Mouse (Mus musculus): ENCODE results near the gene Alpk1. TPM values are rescaled to one million over a fixed set of nuclear protein-coding genes. Genes with fewer than 3 reads are reported as not detected.

Gene Alpk1
- polyA plus RNA-seq, 2 experiments, result 1.5 to 3.0 TPM

GRCm38 (mm10) chr3:127795762-127796161 is 15.4 kb upstream of the Alpk1 start:
- Histone ChIP-seq H3K4me2 (replicated peaks; ENCODE audit: low read depth, low read length, severe bottlenecking) (no peak overlapping the region), H3K27me3 (ENCODE audit: control insufficient read depth, insufficient read depth, low read length) (no peaks in the 10 kb centered on the region), H3K27ac (replicated peaks; ENCODE audit: low read depth, low read length) (no peak overlapping the region), H3K4me3 (replicated peaks; ENCODE audit: low read length) (no peak overlapping the region), H3K4me1 (ENCODE audit: control insufficient read depth, insufficient read depth, low read length) (no peaks in the 10 kb centered on the region; the same call in 1 of the 2 replicates), H3K9me3 (ENCODE audit: control insufficient read depth, low read length) (no peaks in the 10 kb centered on the region), H3K36me3 (ENCODE audit: control insufficient read depth, insufficient read depth, low read length) (no peaks in the 10 kb centered on the region), H3K9ac (ENCODE audit: low read depth, low read length, severe bottlenecking) (no peak overlapping the region)
- WGBS, result 94% methylated on average over 3 of the region's 3 CpGs
- no peak for TF ChIP-seq POLR2A (IDR thresholded peaks at IDR 0.05; ENCODE audit: borderline replicate concordance, extremely low read depth, insufficient read depth, insufficient read length)
- ATAC-seq (ENCODE audit: low FRiP score, low read depth) (no peak), DNase-seq (ENCODE audit: low spot score) (no peak)

- TF ChIP-seq POLR2A (IDR thresholded peaks at IDR 0.05; ENCODE audit: borderline replicate concordance, extremely low read depth, insufficient read depth, insufficient read length), result no peak
- Histone ChIP-seq H3K4me1 (ENCODE audit: control insufficient read depth, insufficient read depth, low read length) (no peaks in the 10 kb centered on the region; the same call in 1 of the 2 replicates), H3K27me3 (ENCODE audit: control insufficient read depth, insufficient read depth, low read length) (peaks cover 18% of the 10 kb centered on the region), H3K4me3 (replicated peaks; ENCODE audit: low read length) (no peak overlapping the region), H3K9ac (ENCODE audit: low read depth, low read length, severe bottlenecking) (no peak overlapping the region), H3K9me3 (ENCODE audit: control insufficient read depth, low read length) (no peaks in the 10 kb centered on the region), H3K4me2 (replicated peaks; ENCODE audit: low read depth, low read length, severe bottlenecking) (no peak overlapping the region), H3K36me3 (ENCODE audit: control insufficient read depth, insufficient read depth, low read length) (no peaks in the 10 kb centered on the region), H3K27ac (replicated peaks; ENCODE audit: low read depth, low read length) (no peak overlapping the region)
- no peak for DNase-seq (ENCODE audit: low spot score)
- ATAC-seq (ENCODE audit: low FRiP score, low read depth), result no peak
- 73% methylated on average over 7 of the region's 7 CpGs for WGBS
Observed at GRCm38 (mm10) chr3:127793022-127793421, 12.7 kb upstream of the Alpk1 start.

- Histone ChIP-seq H3K9ac (ENCODE audit: low read depth, low read length, severe bottlenecking) (no peak overlapping the region), H3K36me3 (ENCODE audit: control insufficient read depth, insufficient read depth, low read length) (no peaks in the 10 kb centered on the region), H3K4me1 (ENCODE audit: control insufficient read depth, insufficient read depth, low read length) (no peaks in the 10 kb centered on the region; the same call in 1 of the 2 replicates), H3K27ac (replicated peaks; ENCODE audit: low read depth, low read length) (no peak overlapping the region), H3K27me3 (ENCODE audit: control insufficient read depth, insufficient read depth, low read length) (peaks cover 22% of the 10 kb centered on the region), H3K4me2 (replicated peaks; ENCODE audit: low read depth, low read length, severe bottlenecking) (no peak overlapping the region), H3K9me3 (ENCODE audit: control insufficient read depth, low read length) (no peaks in the 10 kb centered on the region), H3K4me3 (replicated peaks; ENCODE audit: low read length) (no peak overlapping the region)
- whole genome bisulfite sequencing, result 49% methylated on average over 4 of the region's 4 CpGs
- TF ChIP-seq POLR2A (IDR thresholded peaks at IDR 0.05; ENCODE audit: borderline replicate concordance, extremely low read depth, insufficient read depth, insufficient read length), result no peak
- ATAC-seq (ENCODE audit: low FRiP score, low read depth) (no peak), DNase-seq (ENCODE audit: low spot score) (no peak)
Observed at GRCm38 (mm10) chr3:127791595-127792561, 11.6 kb upstream of the Alpk1 start.

- 1% methylated on average over 15 of the region's 15 CpGs for WGBS
- H3K4me1 ChIP-seq (ENCODE audit: control insufficient read depth, insufficient read depth, low read length), result no peaks in the 10 kb centered on the region; the same call in 1 of the 2 replicates
- DNase-seq (ENCODE audit: low spot score) (no peak), ATAC-seq (ENCODE audit: low FRiP score, low read depth) (no peak)
- H3K27ac ChIP-seq (replicated peaks; ENCODE audit: low read depth, low read length), result no peak overlapping the region
- H3K27me3 ChIP-seq (ENCODE audit: control insufficient read depth, insufficient read depth, low read length), result peaks cover 22% of the 10 kb centered on the region
- H3K4me3 ChIP-seq (replicated peaks; ENCODE audit: low read length), result peak overlapping the region; percentile 59
- peak overlapping the region; percentile 56; the same call in 1 of the 2 replicates for H3K9ac ChIP-seq (ENCODE audit: low read depth, low read length, severe bottlenecking)
- no peaks in the 10 kb centered on the region for H3K36me3 ChIP-seq (ENCODE audit: control insufficient read depth, insufficient read depth, low read length)
- TF ChIP-seq POLR2A (IDR thresholded peaks at IDR 0.05; ENCODE audit: borderline replicate concordance, extremely low read depth, insufficient read depth, insufficient read length), result no peak
- peak overlapping the region; percentile 99 for H3K4me2 ChIP-seq (replicated peaks; ENCODE audit: low read depth, low read length, severe bottlenecking)
- H3K9me3 ChIP-seq (ENCODE audit: control insufficient read depth, low read length), result no peaks in the 10 kb centered on the region
Observed at GRCm38 (mm10) chr3:127791056-127791483, 10.7 kb upstream of the Alpk1 start.

GRCm38 (mm10) chr3:127790234-127791055 is 10.1 kb upstream of the Alpk1 start:
- no peaks in the 10 kb centered on the region for H3K9me3 ChIP-seq (ENCODE audit: control insufficient read depth, low read length)
- no peak for TF ChIP-seq POLR2A (IDR thresholded peaks at IDR 0.05; ENCODE audit: borderline replicate concordance, extremely low read depth, insufficient read depth, insufficient read length)
- peak overlapping the region; percentile 99 for H3K4me2 ChIP-seq (replicated peaks; ENCODE audit: low read depth, low read length, severe bottlenecking)
- peaks cover 22% of the 10 kb centered on the region for H3K27me3 ChIP-seq (ENCODE audit: control insufficient read depth, insufficient read depth, low read length)
- no peak overlapping the region for H3K27ac ChIP-seq (replicated peaks; ENCODE audit: low read depth, low read length)
- peak overlapping the region; percentile 59 for H3K4me3 ChIP-seq (replicated peaks; ENCODE audit: low read length)
- ATAC-seq (ENCODE audit: low FRiP score, low read depth), result peak; percentile 62
- H3K36me3 ChIP-seq (ENCODE audit: control insufficient read depth, insufficient read depth, low read length), result no peaks in the 10 kb centered on the region
- no peaks in the 10 kb centered on the region; the same call in 1 of the 2 replicates for H3K4me1 ChIP-seq (ENCODE audit: control insufficient read depth, insufficient read depth, low read length)
- H3K9ac ChIP-seq (ENCODE audit: low read depth, low read length, severe bottlenecking), result peak overlapping the region; percentile 56
- DNase-seq (ENCODE audit: low spot score), result peak; percentile 23
- 0% methylated on average over 36 of the region's 36 CpGs for WGBS
